Mouse (Mus musculus): ENCODE results near the gene Fasn. TPM values are rescaled to one million over a fixed set of nuclear protein-coding genes. Genes with fewer than 3 reads are reported as not detected.
"Not testable (repeated sequence)": the region's sequence is repeated elsewhere in the genome, so short reads cannot be mapped to it uniquely, and the experiment has no call there.

Gene Fasn
- polyA plus RNA-seq, 1 experiment from 2014 or later = 74.2 TPM

DNA sequence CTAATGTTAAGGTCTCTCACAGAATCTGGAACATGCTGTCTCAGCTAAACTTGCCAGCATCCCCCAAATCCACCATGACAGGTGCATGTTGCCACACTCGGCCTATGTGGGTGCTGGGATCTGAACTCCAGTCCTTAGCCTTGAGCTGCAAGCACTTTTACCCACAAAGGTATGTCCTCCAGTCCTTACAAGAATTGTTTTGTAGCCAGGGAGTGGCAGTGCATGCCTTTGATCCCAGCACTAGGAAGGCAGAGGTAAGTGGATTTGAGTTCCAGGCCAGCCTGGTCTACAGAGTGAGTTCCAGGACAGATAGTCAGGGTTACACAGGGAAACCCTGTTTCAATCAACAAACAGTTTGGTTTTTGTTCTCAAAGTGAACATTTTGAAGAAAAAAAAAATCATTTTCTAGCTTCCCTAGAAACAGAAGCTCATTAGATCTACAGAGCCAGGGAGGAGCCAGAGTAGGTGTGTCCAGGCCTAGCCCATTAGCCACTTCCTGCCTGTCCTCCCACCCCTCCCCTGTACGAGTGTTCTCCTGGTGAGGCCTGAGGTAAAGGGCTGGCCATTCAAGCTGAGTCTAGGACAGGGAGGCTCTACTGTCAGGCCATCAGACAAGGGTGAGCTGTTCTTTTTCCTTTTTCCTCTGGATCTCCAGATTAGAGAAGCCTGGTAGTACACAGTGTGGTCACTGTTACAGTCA is 26.1 kb upstream of the Fasn start:
- no peaks in the 10 kb centered on the region for H3K27me3 ChIP-seq
- no peak overlapping the region for H3K9ac ChIP-seq
- no peak overlapping the region for H3K4me3 ChIP-seq
- 48% methylated on average over 2 of the region's 2 CpGs for WGBS
- no peak overlapping the region for H3K4me2 ChIP-seq (replicated peaks)
- H3K4me1 ChIP-seq = no peaks in the 10 kb centered on the region
- no peak for ATAC-seq (ENCODE audit: insufficient number of reproducible peaks, insufficient read depth, low FRiP score, low TSS enrichment)
- H3K9me3 ChIP-seq = no peaks in the 10 kb centered on the region
- no peaks in the 10 kb centered on the region for H3K36me3 ChIP-seq
- H3K27ac ChIP-seq = no peak overlapping the region

DNA sequence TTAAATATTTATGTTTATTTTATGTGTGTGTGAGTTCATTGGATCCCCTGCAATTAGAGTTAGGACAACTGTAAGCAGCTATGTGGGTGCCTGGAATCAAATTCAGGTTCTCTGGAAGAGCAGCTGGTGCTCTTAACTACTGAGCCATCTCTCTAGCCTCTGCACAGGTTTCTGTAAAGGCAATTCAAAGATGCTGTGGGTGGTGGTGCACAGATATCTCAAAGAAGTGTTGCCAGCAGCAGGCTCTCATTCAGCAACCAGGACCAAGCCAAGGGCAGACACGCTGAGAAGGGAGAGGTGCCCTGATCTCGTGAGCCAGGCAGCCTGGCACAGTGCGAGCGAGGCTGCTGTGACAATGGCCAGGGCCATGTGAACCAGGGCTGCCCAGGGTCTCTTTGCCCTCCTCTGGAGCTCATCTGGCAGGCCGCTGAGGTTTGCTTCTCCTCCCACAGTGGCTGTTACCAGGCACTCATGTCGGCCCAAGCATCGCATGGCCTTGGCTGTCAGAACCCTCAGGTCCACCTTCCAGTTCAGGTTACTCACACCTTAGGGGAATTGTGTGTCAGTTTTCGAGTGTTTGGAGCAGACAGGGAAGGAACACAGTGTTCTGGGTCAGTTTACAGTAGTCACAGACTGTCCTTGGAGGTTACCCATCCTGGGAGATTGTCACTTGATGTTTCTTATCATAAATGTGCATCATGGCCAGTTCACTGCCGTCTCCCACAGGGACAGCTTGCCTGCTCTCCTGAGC is 22.6 kb upstream of the Fasn start:
- 87% methylated on average over 9 of the region's 9 CpGs for WGBS
- H3K4me1 ChIP-seq = no peaks in the 10 kb centered on the region
- no peaks in the 10 kb centered on the region for H3K36me3 ChIP-seq
- no peak overlapping the region for H3K9ac ChIP-seq
- H3K4me2 ChIP-seq (replicated peaks) = no peak overlapping the region
- H3K9me3 ChIP-seq = no peaks in the 10 kb centered on the region
- no peak overlapping the region for H3K4me3 ChIP-seq
- H3K27ac ChIP-seq = no peak overlapping the region
- H3K27me3 ChIP-seq = no peaks in the 10 kb centered on the region
- ATAC-seq (ENCODE audit: insufficient number of reproducible peaks, insufficient read depth, low FRiP score, low TSS enrichment) = no peak

DNA sequence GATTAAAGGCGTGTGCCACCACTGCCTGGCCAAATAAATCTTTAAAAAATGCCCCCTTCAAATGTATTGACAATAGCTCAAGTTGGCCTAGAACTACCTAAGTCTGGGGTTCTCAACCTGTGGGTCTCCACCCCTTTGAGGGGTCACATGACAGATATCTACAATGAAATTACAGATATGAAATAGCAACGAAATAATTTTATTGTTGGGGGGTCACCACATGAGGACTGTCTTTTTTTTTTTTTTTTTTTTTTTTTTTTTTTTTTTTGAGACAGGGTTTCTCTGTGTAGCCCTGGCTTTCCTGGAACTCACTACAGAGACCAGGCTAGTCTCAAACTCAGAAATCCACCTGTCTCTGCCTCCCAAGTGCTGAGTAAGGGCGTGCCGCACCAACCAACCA is 20.0 kb upstream of the Fasn start:
- H3K9ac ChIP-seq = no peak overlapping the region
- no peak overlapping the region for H3K27ac ChIP-seq
- no peaks in the 10 kb centered on the region for H3K9me3 ChIP-seq
- H3K4me3 ChIP-seq = no peak overlapping the region
- H3K4me1 ChIP-seq = no peaks in the 10 kb centered on the region
- ATAC-seq (ENCODE audit: insufficient number of reproducible peaks, insufficient read depth, low FRiP score, low TSS enrichment) = no peak
- no peaks in the 10 kb centered on the region for H3K27me3 ChIP-seq
- H3K4me2 ChIP-seq (replicated peaks) = no peak overlapping the region
- no peaks in the 10 kb centered on the region for H3K36me3 ChIP-seq
- WGBS = 91% methylated on average over 4 of the region's 4 CpGs

DNA sequence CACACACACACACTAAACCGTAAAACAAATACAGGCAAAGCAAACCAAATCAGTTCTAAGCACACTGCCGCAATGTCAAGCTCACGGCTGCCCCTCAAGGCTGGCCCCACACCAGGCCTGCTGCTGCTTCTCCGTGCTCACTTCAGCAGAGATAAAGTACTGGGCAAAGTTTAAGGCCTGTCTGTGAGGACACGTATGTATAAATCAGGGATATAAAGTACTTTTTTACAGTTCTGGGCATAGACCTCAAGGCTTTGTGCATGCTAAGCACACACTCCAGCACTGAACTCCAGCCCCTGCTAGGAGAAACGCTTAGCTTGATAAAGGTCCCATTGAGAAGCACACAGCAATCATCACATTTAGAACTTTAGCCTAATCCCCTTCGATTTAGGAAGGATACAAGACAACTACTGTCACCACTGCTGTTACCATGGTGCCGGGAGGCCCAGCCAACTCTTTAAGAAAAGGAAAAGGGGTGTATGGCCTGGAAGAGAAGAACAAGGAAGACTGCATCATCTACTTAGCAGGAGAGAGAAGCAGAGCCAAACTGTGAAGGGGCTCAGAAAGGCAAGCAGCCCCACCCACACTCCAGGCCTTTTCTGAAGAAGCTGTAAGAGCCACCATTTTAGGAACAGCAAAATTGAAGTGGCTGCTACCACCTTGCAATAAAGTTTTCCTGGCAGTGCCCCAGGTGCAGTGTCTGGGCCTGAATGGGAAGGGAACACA is 9.4 kb upstream of the Fasn start:
- H3K9me3 ChIP-seq = no peaks in the 10 kb centered on the region
- H3K4me3 ChIP-seq = no peak overlapping the region
- H3K36me3 ChIP-seq = peaks cover 12% of the 10 kb centered on the region; the same call in 1 of the 2 replicates
- peak overlapping the region; percentile 30; the same call in 1 of the 2 replicates for H3K27ac ChIP-seq
- H3K4me1 ChIP-seq = no peaks in the 10 kb centered on the region
- H3K4me2 ChIP-seq (replicated peaks) = no peak overlapping the region
- 69% methylated on average over 8 of the region's 8 CpGs for WGBS
- H3K27me3 ChIP-seq = no peaks in the 10 kb centered on the region
- peak; percentile 32; the same call in 1 of the 2 replicates for ATAC-seq (ENCODE audit: insufficient number of reproducible peaks, insufficient read depth, low FRiP score, low TSS enrichment)
- no peak overlapping the region for H3K9ac ChIP-seq

DNA sequence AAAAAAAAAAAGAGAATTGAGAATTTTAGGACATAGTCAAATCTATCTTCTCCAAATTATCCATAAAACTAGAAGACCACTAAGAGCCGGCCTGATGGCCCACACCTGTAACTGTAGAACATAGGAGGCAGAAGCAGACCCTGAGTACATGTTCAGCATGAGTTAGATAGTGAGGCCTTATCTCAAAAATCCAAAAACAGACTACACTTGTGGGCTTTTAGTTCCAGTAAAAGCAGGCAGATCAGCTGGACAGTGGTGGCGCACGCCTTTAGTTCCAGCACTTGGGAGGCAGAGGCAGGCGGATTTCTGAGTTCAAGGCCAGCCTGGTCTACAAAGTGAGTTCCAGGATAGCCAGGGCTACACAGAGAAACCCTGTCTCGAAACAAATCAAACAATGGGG is 8.6 kb upstream of the Fasn start:
- not testable (repeated sequence) for H3K4me2 ChIP-seq (replicated peaks); H3K9me3 ChIP-seq; H3K9ac ChIP-seq; H3K4me1 ChIP-seq; H3K4me3 ChIP-seq; H3K27me3 ChIP-seq; ATAC-seq (ENCODE audit: insufficient number of reproducible peaks, insufficient read depth, low FRiP score, low TSS enrichment)
- Histone ChIP-seq H3K36me3 (peaks cover 12% of the 10 kb centered on the region; the same call in 1 of the 2 replicates), H3K27ac (0 out of 2 replicates have a peak overlapping the region, but pooled peaks have one; percentile 30)
- WGBS = 91% methylated on average over 5 of the region's 5 CpGs

DNA sequence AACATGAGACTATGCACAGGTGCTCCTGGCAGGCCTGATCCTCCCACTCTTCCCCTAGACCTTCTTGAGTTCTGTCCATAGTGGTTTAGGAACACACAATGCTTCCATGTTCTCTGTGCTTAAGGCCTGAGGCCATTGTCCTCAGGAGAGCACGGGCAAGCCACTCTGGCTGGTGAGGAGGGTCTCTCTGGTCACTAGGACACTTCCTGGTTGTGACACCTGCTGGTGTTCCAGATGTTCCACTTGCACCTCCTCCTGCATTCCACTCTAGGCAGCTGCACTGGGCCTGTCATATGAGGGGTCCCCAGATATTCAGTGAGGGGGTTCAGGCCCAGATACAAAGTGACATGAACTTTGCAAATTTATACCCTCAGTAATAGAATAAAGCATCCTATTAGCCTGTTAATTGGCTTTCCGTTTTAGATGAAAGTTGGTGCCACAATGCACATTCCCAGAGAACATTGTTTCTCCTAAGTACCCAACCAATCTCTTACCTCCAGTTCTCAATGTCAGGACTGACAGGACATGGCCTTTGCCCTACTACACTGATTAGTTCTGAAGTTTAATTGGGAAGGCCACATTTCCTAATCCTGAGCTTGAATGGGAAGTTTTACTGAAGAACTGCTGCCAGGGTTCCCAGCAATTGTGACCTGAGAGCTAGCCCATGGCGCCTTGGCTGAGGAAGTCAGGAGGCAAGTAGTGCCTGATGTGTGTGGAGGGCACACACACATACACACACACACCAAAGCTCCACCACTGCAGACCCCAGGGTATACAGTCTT is 7.5 kb upstream of the Fasn start:
- H3K9me3 ChIP-seq = no peaks in the 10 kb centered on the region
- no peak overlapping the region for H3K4me3 ChIP-seq
- peaks cover 12% of the 10 kb centered on the region; the same call in 1 of the 2 replicates for H3K36me3 ChIP-seq
- no peaks in the 10 kb centered on the region for H3K4me1 ChIP-seq
- no peaks in the 10 kb centered on the region for H3K27me3 ChIP-seq
- no peak for ATAC-seq (ENCODE audit: insufficient number of reproducible peaks, insufficient read depth, low FRiP score, low TSS enrichment)
- no peak overlapping the region for H3K4me2 ChIP-seq (replicated peaks)
- H3K27ac ChIP-seq = no peak overlapping the region
- 79% methylated on average over 3 of the region's 3 CpGs for WGBS
- no peak overlapping the region for H3K9ac ChIP-seq

DNA sequence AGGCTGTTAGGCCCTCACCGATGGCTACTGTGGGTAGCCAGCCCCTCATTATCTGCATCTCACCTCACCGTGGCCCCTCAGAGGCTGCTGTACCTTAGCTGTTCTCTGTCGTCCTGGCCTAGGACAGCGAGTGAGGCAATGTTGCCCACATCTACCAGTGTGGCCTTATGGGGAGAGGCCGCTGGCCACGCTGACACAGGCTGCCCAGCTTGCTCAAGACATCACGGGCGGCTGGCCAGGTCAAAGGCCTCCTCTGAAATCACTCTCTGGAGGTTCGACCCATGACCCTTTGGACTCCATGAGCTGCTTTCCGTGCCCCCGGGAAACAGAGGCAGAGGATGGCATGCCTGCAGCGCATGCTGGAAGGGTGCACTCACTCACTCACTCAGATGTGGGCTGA is 6.3 kb upstream of the Fasn start:
- ATAC-seq (ENCODE audit: insufficient number of reproducible peaks, insufficient read depth, low FRiP score, low TSS enrichment) = no peak
- Histone ChIP-seq H3K4me3 (no peak overlapping the region), H3K27me3 (no peaks in the 10 kb centered on the region), H3K27ac (no peak overlapping the region), H3K36me3 (peaks cover 12% of the 10 kb centered on the region; the same call in 1 of the 2 replicates), H3K9me3 (no peaks in the 10 kb centered on the region), H3K9ac (no peak overlapping the region), H3K4me2 (replicated peaks) (no peak overlapping the region), H3K4me1 (peaks cover 8% of the 10 kb centered on the region)
- WGBS = 69% methylated on average over 12 of the region's 12 CpGs

DNA sequence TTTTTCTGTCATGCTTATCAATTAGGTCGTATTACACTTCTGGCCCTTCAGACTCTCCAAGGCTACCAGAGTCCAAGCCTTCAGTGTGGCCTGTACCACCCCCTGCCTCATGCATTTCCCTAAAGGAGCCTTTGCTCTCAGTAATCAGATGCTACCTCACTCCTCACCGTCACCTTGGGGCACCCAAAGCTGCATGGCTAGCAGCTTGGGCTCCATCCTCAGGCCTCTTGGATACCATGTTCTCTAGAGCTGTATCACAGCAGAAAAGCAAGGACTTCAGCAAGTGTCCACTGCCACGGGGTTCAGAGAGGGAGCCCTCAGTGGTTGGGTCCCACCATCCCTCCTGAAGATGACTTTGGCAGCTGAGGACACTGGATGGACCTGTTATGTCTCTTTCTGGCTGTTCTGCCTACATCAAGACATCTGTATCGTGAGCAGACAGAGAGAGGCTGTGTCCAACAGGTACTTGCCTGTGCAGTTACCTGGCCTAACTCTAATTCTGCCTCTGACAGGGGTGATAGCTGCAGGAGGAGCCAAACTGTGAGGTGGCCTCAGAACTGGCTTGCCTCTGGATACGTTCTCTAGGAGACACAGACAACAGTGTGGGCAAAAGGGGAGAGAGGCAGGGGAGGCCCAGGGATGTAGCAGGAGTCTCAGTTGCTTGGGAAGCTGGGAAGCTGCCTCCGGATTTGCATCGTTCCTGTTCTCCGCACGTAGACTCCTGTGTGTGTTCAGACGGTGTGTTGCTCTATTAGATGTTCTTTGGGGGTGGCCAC is 5.6 kb upstream of the Fasn start:
- Histone ChIP-seq H3K4me2 (replicated peaks) (no peak overlapping the region), H3K27me3 (no peaks in the 10 kb centered on the region), H3K9me3 (no peaks in the 10 kb centered on the region), H3K4me3 (no peak overlapping the region), H3K27ac (no peak overlapping the region), H3K4me1 (peaks cover 15% of the 10 kb centered on the region), H3K36me3 (peaks cover 12% of the 10 kb centered on the region; the same call in 1 of the 2 replicates), H3K9ac (no peak overlapping the region)
- ATAC-seq (ENCODE audit: insufficient number of reproducible peaks, insufficient read depth, low FRiP score, low TSS enrichment) = no peak
- 84% methylated on average over 10 of the region's 10 CpGs for WGBS

DNA sequence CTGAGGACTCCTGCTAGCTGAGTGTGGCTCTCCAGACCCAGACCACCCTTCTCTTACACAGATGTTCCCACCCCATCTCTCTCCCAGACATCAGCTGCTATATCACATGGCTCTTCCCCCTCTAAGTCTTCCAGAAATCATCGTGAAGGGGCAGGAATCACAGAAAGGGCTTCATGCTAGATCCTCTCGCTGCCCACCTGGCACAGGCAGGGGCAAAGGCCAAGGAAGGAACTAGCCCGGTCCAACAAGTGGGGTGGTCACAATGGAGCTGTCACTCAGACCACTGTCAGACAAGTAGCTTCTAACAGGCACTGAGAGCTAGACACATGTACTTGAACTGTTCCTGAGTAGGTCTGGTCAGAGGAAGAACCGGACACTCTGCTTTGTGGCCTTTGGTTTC is 4.1 kb upstream of the Fasn start:
- H3K9ac ChIP-seq = no peak overlapping the region
- ATAC-seq (ENCODE audit: insufficient number of reproducible peaks, insufficient read depth, low FRiP score, low TSS enrichment) = no peak
- no peak overlapping the region for H3K4me3 ChIP-seq
- peaks cover 15% of the 10 kb centered on the region for H3K4me1 ChIP-seq
- H3K27ac ChIP-seq = no peak overlapping the region
- H3K36me3 ChIP-seq = peaks cover 12% of the 10 kb centered on the region; the same call in 1 of the 2 replicates
- 76% methylated on average over 4 of the region's 4 CpGs for WGBS
- no peaks in the 10 kb centered on the region for H3K9me3 ChIP-seq
- no peaks in the 10 kb centered on the region for H3K27me3 ChIP-seq
- H3K4me2 ChIP-seq (replicated peaks) = no peak overlapping the region

DNA sequence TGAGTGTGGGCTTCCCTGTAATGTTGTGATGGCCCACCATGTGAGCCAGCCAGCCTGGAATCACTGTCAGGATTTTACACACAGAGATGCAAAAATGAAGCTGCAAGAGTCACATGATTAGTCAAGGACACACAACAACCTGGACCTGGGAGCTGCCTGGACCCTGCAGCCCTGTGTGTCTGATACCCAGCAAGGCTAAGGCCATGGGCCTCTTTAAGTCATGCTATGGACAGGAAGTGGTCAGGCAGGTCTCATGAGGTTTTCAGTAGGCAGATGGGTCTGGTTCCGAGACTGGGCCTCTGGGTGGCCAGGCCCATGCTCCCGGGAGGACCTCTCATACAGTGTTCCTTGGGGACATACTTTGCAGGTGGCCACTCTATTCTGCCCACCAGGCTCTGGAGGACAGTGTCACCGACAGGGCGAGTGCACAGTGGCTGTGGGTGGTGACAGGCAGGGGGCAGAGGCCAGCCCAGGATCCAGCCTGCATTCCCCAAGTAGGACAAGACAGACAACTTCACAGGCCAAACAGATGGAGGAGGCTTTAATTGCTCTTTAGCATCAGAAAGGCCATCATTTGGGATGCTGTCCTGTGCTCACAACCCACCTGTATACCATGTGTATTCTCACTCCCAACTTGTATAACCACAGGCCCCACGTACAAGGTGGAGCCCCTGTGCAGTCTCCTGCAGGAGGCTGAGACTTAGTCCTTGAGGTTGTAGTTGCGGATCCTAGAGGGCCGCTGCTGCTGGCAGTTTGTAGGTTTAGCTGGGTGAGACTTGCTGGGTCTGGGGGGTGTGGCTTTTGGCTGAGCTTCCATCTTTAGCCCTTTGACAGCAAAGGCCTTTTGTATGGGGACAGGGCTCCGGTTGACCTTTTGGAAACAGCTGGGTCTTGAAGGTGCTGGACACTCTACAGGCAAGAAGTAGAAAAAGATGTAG is 1.9 kb upstream of the Fasn start:
- H3K4me2 ChIP-seq (replicated peaks) = no peak overlapping the region
- H3K36me3 ChIP-seq = peaks cover 18% of the 10 kb centered on the region
- H3K9me3 ChIP-seq = no peaks in the 10 kb centered on the region
- no peak overlapping the region for H3K9ac ChIP-seq
- H3K27ac ChIP-seq = peak overlapping the region; percentile 98
- no peak for ATAC-seq (ENCODE audit: insufficient number of reproducible peaks, insufficient read depth, low FRiP score, low TSS enrichment)
- WGBS = 85% methylated on average over 8 of the region's 8 CpGs
- H3K4me1 ChIP-seq = peaks cover 33% of the 10 kb centered on the region
- no peaks in the 10 kb centered on the region for H3K27me3 ChIP-seq
- no peak overlapping the region for H3K4me3 ChIP-seq
